Mouse (Mus musculus) embryonic facial prominence, embryonic 11.5 days (tissue): ENCODE measurements at regions not wholly inside any gene's neighbourhood (a gene's known extent, or its start where the extent isn't known, plus 50 kb on each side); places are given as distances from the start of the nearest gene placed in this dataset.

ENCODE experiments used
- ATAC-seq: fragments of 200-750 bp; cut with Nextera tagmentation; replicated peaks from 2 replicates; pipeline ENCODE4 v1.8.0; 2017; ENCODE audit warnings: low read depth; ENCODE audit not compliant: insufficient number of reproducible peaks, low FRiP score, low TSS enrichment
- DNase-seq: peaks from one replicate; pipeline ENCODE4 v3.0.0-alpha.2; 2015; ENCODE audit warnings: low spot score
- H3K27ac ChIP-seq: fragments of 300-500 bp; sonication (generic); replicated peaks from 2 replicates; pipeline ENCODE4 v1.5.1; 2014; ENCODE audit warnings: mild to moderate bottlenecking, low read depth, low read length, control low read depth
- H3K27me3 ChIP-seq: fragments of 300-500 bp; sonication (generic); 2 replicates; pipeline ENCODE4 v1.6.1; 2014; ENCODE audit warnings: mild to moderate bottlenecking, low read length, moderate library complexity, mixed read lengths; ENCODE audit not compliant: control insufficient read depth, insufficient read depth
- H3K36me3 ChIP-seq: fragments of 300-500 bp; sonication (generic); replicated peaks from 2 replicates; pipeline ENCODE4 v1.6.1; 2014; ENCODE audit warnings: low read depth, mild to moderate bottlenecking, low read length, moderate library complexity, mixed read lengths; ENCODE audit not compliant: control insufficient read depth, insufficient read depth
- H3K4me1 ChIP-seq: fragments of 300-500 bp; sonication (generic); 2 replicates; pipeline ENCODE4 v1.6.1; 2014; ENCODE audit warnings: low read length, mixed read lengths; ENCODE audit not compliant: control insufficient read depth, insufficient read depth
- H3K4me2 ChIP-seq: fragments of 300-500 bp; sonication (generic); 2 replicates; pipeline ENCODE4 v1.6.1; 2014; ENCODE audit warnings: low read depth, mild to moderate bottlenecking, control low read depth, low read length, moderate library complexity
- H3K4me3 ChIP-seq: fragments of 300-500 bp; sonication (generic); 2 replicates; pipeline ENCODE4 v1.5.1; 2014; ENCODE audit warnings: low read depth, low read length, control low read depth
- H3K9ac ChIP-seq: fragments of 300-500 bp; sonication (generic); replicated peaks from 2 replicates; pipeline ENCODE4 v1.6.1; 2014; ENCODE audit warnings: mild to moderate bottlenecking, control low read depth, low read length
- H3K9me3 ChIP-seq: fragments of 300-500 bp; sonication (generic); replicated peaks from 2 replicates; pipeline ENCODE4 v1.6.1; 2016; ENCODE audit warnings: mild to moderate bottlenecking, low read length, inconsistent platforms, mixed read lengths; ENCODE audit not compliant: control insufficient read depth
- WGBS: fragments of 180-500 bp; shearing (Covaris S2); extraction: QIAGEN DNeasy Blood & Tissue Kit; methylation state at CpG from one replicate; pipeline ENCODE4 v1.1.7; 2014; 5-methylcytosine and 5-hydroxymethylcytosine counted together

DNA sequence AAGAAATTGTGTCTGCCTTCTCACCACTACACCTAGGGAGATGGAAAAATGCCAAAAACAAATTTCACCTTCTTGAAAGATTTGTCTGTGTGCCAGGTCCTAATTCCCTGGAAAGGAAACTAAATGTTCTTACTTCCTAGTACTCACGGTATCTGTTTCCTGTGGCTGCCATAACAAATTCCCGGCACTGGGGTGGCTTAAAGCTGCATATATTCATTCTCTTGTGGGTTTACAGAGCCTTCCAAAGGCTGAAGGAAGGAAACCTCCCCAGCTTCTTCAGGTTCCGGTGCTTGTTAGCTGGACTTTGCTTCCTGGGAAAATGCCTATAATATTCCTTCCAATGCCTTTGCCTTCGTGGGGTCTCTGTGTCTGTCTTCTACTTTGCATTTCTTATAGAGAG lies 203.3 kb upstream of the Btbd3 start:
- DNase-seq: no peak
- Histone ChIP-seq H3K9me3 (no peaks in the 10 kb centered on the region), H3K4me2 (no peak overlapping the region), H3K9ac (no peak overlapping the region), H3K36me3 (no peaks in the 10 kb centered on the region), H3K4me1 (no peaks in the 10 kb centered on the region), H3K4me3 (no peak overlapping the region), H3K27ac (no peak overlapping the region), H3K27me3 (no peaks in the 10 kb centered on the region)
- 80% methylated on average over 4 of the region's 4 CpGs for WGBS
- no peak for ATAC-seq

DNA sequence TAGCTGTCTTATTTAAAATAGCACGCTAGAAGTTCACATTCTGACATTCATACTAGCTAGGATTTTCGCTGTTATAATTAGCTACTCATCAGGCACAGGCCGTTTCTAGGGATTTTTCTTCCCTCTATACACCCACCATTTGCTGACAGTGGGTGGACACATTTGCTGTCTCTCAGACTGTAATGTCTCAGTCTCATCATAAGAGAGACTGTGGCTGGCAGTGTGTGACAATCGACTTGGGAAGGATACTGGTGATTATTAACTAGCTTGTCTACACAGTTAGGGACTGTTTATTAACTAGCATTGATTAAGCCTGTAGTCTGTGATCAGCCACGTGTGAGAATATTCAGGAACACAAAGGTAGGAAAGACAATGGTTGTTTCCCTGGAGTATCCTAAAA lies 208.0 kb upstream of the Btbd3 start:
- Histone ChIP-seq H3K4me2 (no peak overlapping the region), H3K27me3 (no peaks in the 10 kb centered on the region), H3K9ac (no peak overlapping the region), H3K4me1 (no peaks in the 10 kb centered on the region), H3K36me3 (no peaks in the 10 kb centered on the region), H3K27ac (no peak overlapping the region), H3K9me3 (no peaks in the 10 kb centered on the region), H3K4me3 (no peak overlapping the region)
- 82% methylated on average over 5 of the region's 5 CpGs for WGBS
- DNase-seq (no peak), ATAC-seq (no peak)

DNA sequence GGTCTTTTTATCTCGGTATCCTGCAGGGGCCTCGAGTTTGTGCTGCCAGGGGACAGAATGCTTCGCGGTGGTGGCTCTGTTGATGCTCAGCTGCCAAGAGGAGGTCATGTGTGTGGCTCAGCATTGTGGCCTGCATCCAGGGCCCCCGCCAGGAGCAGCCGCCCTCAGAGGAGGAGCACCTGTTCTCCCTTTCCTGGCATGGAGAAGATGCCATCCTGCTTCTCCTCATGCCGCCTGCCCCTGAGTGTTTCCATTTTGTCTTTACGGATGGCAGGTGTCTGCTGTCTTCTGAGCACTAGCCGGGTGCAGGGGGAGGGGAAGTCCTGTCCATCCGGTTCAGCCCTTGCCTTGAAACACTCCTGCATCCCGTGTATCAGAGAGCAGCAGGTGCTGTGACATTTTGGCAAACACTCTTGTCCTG lies 208.6 kb upstream of the Btbd3 start:
- no peak overlapping the region for H3K27ac ChIP-seq
- no peak overlapping the region for H3K4me3 ChIP-seq
- H3K4me2 ChIP-seq: no peak overlapping the region
- WGBS: 57% methylated on average over 11 of the region's 11 CpGs
- H3K9ac ChIP-seq: no peak overlapping the region
- no peaks in the 10 kb centered on the region for H3K4me1 ChIP-seq
- no peaks in the 10 kb centered on the region for H3K36me3 ChIP-seq
- H3K27me3 ChIP-seq: no peaks in the 10 kb centered on the region
- DNase-seq (no peak), ATAC-seq (no peak)
- no peaks in the 10 kb centered on the region for H3K9me3 ChIP-seq

DNA sequence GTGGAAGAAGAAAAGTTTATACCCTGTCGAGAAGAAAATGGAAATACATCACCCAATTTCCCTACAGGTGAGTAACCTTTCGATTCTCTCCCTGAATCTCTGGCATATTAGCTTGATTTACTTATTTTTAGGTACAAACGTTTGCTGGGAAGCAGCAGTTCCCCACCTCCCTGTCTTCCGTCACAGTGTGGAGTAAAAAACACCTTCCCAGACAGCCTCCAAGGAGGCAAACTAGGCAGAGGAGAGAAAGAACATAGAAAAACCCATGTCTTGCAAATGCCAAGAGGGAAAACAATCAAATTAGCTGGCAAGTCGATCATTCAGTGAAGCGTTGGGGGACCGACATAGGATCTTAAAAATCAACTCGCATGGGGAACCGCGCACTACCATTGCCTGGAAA lies 209.0 kb upstream of the Btbd3 start:
- Histone ChIP-seq H3K4me2 (no peak overlapping the region), H3K9me3 (no peaks in the 10 kb centered on the region), H3K27ac (no peak overlapping the region), H3K36me3 (no peaks in the 10 kb centered on the region), H3K4me3 (no peak overlapping the region), H3K4me1 (no peaks in the 10 kb centered on the region), H3K9ac (no peak overlapping the region), H3K27me3 (no peaks in the 10 kb centered on the region)
- no peak for ATAC-seq
- 79% methylated on average over 10 of the region's 10 CpGs for WGBS
- no peak for DNase-seq

DNA sequence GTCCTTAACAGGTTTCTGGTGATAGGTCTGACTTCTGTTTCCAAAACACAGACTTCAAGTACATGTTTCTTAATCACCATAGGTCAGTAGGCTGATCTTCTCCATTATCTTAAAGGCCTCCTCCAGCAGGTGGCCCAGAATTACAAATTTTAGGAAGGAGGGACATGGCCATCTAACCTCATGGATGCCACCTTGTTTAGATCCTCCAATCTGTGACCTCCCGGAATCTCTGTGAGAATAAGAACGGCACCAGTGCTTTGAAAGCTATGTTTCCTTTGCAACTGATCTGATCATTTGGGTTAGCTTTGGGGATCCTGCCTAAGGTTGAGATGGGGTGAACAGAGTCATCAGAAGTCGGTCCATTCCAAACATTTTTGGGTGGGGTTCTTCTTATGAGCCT lies 209.4 kb upstream of the Btbd3 start:
- H3K4me1 ChIP-seq: no peaks in the 10 kb centered on the region
- H3K36me3 ChIP-seq: no peaks in the 10 kb centered on the region
- H3K27me3 ChIP-seq: no peaks in the 10 kb centered on the region
- no peak overlapping the region for H3K27ac ChIP-seq
- ATAC-seq: no peak
- DNase-seq: no peak
- H3K4me2 ChIP-seq: no peak overlapping the region
- H3K4me3 ChIP-seq: no peak overlapping the region
- no peaks in the 10 kb centered on the region for H3K9me3 ChIP-seq
- WGBS: 84% methylated on average over 3 of the region's 3 CpGs
- no peak overlapping the region for H3K9ac ChIP-seq

DNA sequence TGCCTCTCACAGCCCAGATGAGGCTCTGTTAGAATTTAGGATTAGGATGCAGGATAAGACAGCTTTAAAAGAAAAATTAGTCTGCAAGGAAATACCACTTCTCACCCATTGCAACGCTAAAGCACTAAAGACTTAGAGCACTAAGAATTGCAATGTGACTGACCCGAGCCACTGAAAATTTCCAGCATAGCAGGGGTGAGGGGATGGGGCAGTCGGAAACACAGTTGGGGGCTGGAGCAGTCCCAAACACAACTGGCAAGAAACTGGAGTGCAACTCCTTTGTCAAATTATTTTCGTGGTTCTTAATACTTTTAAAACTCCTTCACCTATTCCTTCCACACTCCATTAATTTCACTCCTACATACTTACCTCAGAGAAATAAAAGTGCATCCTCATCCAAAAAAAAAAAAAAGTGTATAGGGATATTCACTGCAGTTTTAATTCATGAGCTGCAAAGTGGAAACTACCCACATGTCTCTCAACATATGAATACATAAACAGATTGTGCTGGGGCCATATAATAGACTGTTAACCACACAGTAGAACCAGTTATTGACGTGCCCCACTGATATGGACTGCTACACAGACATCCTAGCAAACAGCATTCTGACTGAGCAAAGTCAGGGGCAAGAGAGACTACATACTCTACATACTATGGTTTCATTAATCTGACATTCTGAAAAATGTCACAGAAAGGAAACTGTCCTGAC lies 210.3 kb upstream of the Btbd3 start:
- H3K4me1 ChIP-seq: no peaks in the 10 kb centered on the region
- H3K4me2 ChIP-seq: no peak overlapping the region
- no peaks in the 10 kb centered on the region for H3K36me3 ChIP-seq
- DNase-seq (no peak), ATAC-seq (no peak)
- no peak overlapping the region for H3K4me3 ChIP-seq
- no peak overlapping the region for H3K27ac ChIP-seq
- no peak overlapping the region for H3K9ac ChIP-seq
- 50% methylated on average over 5 of the region's 5 CpGs for WGBS
- H3K27me3 ChIP-seq: no peaks in the 10 kb centered on the region
- no peaks in the 10 kb centered on the region for H3K9me3 ChIP-seq

DNA sequence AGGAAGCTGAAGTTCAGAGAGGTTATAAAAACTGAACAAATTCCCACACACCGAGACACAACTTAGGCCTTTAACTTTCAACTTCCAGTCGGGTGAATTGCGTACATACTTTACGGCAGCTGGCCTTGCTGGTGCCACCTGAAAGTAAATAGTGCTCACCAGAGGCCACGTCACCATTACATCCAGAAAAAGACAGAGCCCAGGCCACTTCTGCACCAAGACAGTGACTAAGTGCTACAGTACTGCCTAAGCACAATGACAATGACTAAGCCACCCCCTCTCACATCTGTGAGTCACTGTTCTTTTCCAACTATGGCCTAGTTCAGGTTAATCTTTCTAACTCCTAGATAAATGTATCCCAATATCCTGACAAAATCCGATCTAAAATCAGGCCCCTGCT lies 215.7 kb upstream of the Btbd3 start:
- Histone ChIP-seq H3K4me3 (no peak overlapping the region), H3K9ac (no peak overlapping the region), H3K4me1 (no peaks in the 10 kb centered on the region), H3K36me3 (no peaks in the 10 kb centered on the region), H3K4me2 (no peak overlapping the region), H3K27ac (no peak overlapping the region), H3K27me3 (no peaks in the 10 kb centered on the region), H3K9me3 (no peaks in the 10 kb centered on the region)
- DNase-seq (no peak), ATAC-seq (no peak)
- WGBS: 79% methylated on average over 6 of the region's 6 CpGs

DNA sequence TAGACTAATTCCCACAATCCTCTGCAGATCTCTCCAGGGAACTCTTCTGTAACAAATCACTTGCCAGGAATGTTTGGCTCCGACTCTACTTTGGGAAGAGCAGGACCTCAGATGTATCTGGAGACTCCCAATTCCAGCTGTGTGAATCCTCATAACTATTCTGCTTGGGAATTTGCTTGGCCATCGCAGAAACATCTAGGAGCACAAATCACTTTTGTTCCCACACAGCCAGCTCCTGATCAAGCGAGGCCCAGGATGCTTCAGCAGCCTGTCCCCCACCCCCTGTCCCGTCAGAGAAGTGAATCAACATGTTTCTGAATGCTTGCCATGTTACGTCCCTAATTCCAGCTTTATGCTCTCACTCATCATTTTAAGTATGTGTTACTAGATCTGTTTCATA lies 216.1 kb upstream of the Btbd3 start:
- ATAC-seq (no peak), DNase-seq (no peak)
- H3K9ac ChIP-seq: no peak overlapping the region
- H3K27me3 ChIP-seq: no peaks in the 10 kb centered on the region
- H3K36me3 ChIP-seq: no peaks in the 10 kb centered on the region
- no peak overlapping the region for H3K4me3 ChIP-seq
- H3K4me1 ChIP-seq: no peaks in the 10 kb centered on the region
- no peak overlapping the region for H3K27ac ChIP-seq
- H3K9me3 ChIP-seq: no peaks in the 10 kb centered on the region
- 83% methylated on average over 5 of the region's 5 CpGs for whole genome bisulfite sequencing
- H3K4me2 ChIP-seq: no peak overlapping the region
